ENCODE assay signal across 29 mouse cellular contexts in genomic region chr17:32034322-32034721, GRCm38 (mm10). TPM values are rescaled to one million over a fixed set of nuclear protein-coding genes. Genes with fewer than 3 reads are reported as not detected.
A peak's percentile ranks its signal among the peaks of the same experiment; 100 is the strongest.
DNase-seq lines count a peak whose midpoint lies in the region; ATAC-seq and TF ChIP-seq lines count a peak whose summit lies in the region.
"Had no signal": no experiment of that assay in that cellular context is flagged by ENCODE, and none has a peak within 500 bp of the region (broad histone marks: within the 10 kb centered on the region; RNA-seq: fewer than 3 reads in every experiment).

No protein-coding gene starts in this region.

- H3K4me1 ChIP-seq in midbrain, embryonic 10.5 days = peaks cover 28% of the 10 kb centered on the region
- H3K4me1 ChIP-seq in midbrain, embryonic 14.5 days (ENCODE audit: control insufficient read depth, insufficient read depth, low read length) = peaks cover 12% of the 10 kb centered on the region
- H3K4me1 ChIP-seq in testis, adult 2 months (ENCODE audit: control insufficient read depth, insufficient read depth, low read length) = peaks cover 17% of the 10 kb centered on the region

- H3K4me2 ChIP-seq in midbrain, embryonic 14.5 days (ENCODE audit: low read length) = no peak overlapping the region
- H3K4me2 ChIP-seq: embryonic facial prominence, embryonic 12.5 days; embryonic facial prominence, embryonic 15.5 days; forebrain, embryonic 15.5 days; heart, embryonic 12.5 days; heart, embryonic 15.5 days; hindbrain, embryonic 13.5 days; intestine, embryonic 15.5 days had no signal

- no peak overlapping the region for H3K4me3 ChIP-seq in midbrain, embryonic 10.5 days
- no peak overlapping the region for H3K4me3 ChIP-seq in midbrain, embryonic 14.5 days (replicated peaks; ENCODE audit: low read depth, low read length)
- H3K4me3 ChIP-seq in testis, adult 2 months (ENCODE audit: control insufficient read depth, low read depth, low read length) = peak overlapping the region; percentile 82
- H3K4me3 ChIP-seq: embryonic facial prominence, embryonic 12.5 days; embryonic facial prominence, embryonic 15.5 days; forebrain, embryonic 15.5 days; heart, embryonic 12.5 days; heart, embryonic 15.5 days; hindbrain, embryonic 10.5 days; hindbrain, embryonic 13.5 days; intestine, embryonic 15.5 days had no signal

- TF ChIP-seq CTCF in testis, adult 2 months (IDR thresholded peaks at IDR 0.05; ENCODE audit: control insufficient read depth, insufficient read depth, insufficient replicate concordance, low read depth, low read length) = no peak

- peaks cover 9% of the 10 kb centered on the region for H3K36me3 ChIP-seq in midbrain, embryonic 10.5 days
- no peaks in the 10 kb centered on the region for H3K36me3 ChIP-seq in midbrain, embryonic 14.5 days (ENCODE audit: control insufficient read depth, insufficient read depth, low read length)
- no peaks in the 10 kb centered on the region; the same call in 1 of the 2 replicates for H3K36me3 ChIP-seq in testis, adult 2 months (ENCODE audit: control insufficient read depth, insufficient read depth, low read length)
- H3K36me3 ChIP-seq: embryonic facial prominence, embryonic 12.5 days; forebrain, embryonic 15.5 days; heart, embryonic 12.5 days; heart, embryonic 15.5 days; hindbrain, embryonic 13.5 days; intestine, embryonic 15.5 days had no signal

- DNase-seq in midbrain, embryonic 10.5 days (ENCODE audit: low spot score) = no peak
- no peak for DNase-seq in midbrain, embryonic 14.5 days
- peak; percentile 96 for DNase-seq in R1 (ENCODE audit: low read depth, low spot score)
- no peak for DNase-seq in frontal cortex, postnatal 10 days (ENCODE audit: low spot score in 2 of 2)
- DNase-seq in embryo, embryonic 10.5 days (ENCODE audit: low spot score) = no peak
- DNase-seq in embryo, embryonic 10 days (ENCODE audit: low spot score) = no peak
- DNase-seq in cerebellum, adult 8-10 months = no peak
- DNase-seq: adrenal gland, postnatal 10 days; adrenal gland, postnatal 36 days; cerebellum, adult 18-20 months; cerebellum, adult 9-11 months; cerebellum, postnatal 25 days; gastrocnemius, postnatal 25 days; heart, adult 18-20 months; heart, postnatal 10 days; heart, postnatal 36 days; kidney, adult 11 months had no signal

- H3K9ac ChIP-seq in midbrain, embryonic 14.5 days (replicated peaks; ENCODE audit: low read length) = no peak overlapping the region
- H3K9ac ChIP-seq: embryonic facial prominence, embryonic 12.5 days; embryonic facial prominence, embryonic 15.5 days; forebrain, embryonic 15.5 days; heart, embryonic 12.5 days; heart, embryonic 15.5 days; hindbrain, embryonic 13.5 days; intestine, embryonic 15.5 days had no signal

- 0 out of 2 replicates have a peak overlapping the region, but pooled peaks have one; percentile 13 for H3K27ac ChIP-seq in midbrain, embryonic 10.5 days (replicated peaks)
- H3K27ac ChIP-seq in midbrain, embryonic 14.5 days (replicated peaks; ENCODE audit: low read depth, low read length) = no peak overlapping the region
- peak overlapping the region; percentile 64 for H3K27ac ChIP-seq in testis, adult 2 months (ENCODE audit: control insufficient read depth, insufficient read depth, low read depth, low read length)
- H3K27ac ChIP-seq: embryonic facial prominence, embryonic 12.5 days; embryonic facial prominence, embryonic 15.5 days; forebrain, embryonic 15.5 days; heart, embryonic 15.5 days; hindbrain, embryonic 10.5 days; hindbrain, embryonic 13.5 days; intestine, embryonic 15.5 days had no signal

- 89% methylated on average over 23 of the region's 23 CpGs for WGBS in midbrain, embryonic 10.5 days
- 92% methylated on average over 23 of the region's 23 CpGs for WGBS in midbrain, embryonic 14.5 days

- ATAC-seq in midbrain, embryonic 14.5 days (ENCODE audit: low FRiP score, low TSS enrichment) = no peak
- ATAC-seq: forebrain, embryonic 15.5 days; hindbrain, embryonic 16.5 days; intestine, embryonic 15.5 days; Patski had no signal

- TF ChIP-seq POLR2A in testis, adult 2 months (IDR thresholded peaks at IDR 0.05; ENCODE audit: control insufficient read depth, low read depth, low read length) = peak; percentile 69; the same call in 1 of the 2 replicates

- H3K27me3 ChIP-seq in midbrain, embryonic 10.5 days (ENCODE audit: low read depth, poor library complexity, severe bottlenecking) = no peaks in the 10 kb centered on the region
- H3K27me3 ChIP-seq in midbrain, embryonic 14.5 days (ENCODE audit: control insufficient read depth, insufficient read depth, low read length) = no peaks in the 10 kb centered on the region
- no peaks in the 10 kb centered on the region for H3K27me3 ChIP-seq in testis, adult 2 months (ENCODE audit: control insufficient read depth, insufficient read depth, low read length)
- H3K27me3 ChIP-seq: embryonic facial prominence, embryonic 12.5 days; embryonic facial prominence, embryonic 15.5 days; forebrain, embryonic 15.5 days; heart, embryonic 12.5 days; heart, embryonic 15.5 days; intestine, embryonic 15.5 days; Patski had no signal

- H3K9me3 ChIP-seq in midbrain, embryonic 10.5 days (replicated peaks) = no peaks in the 10 kb centered on the region
- H3K9me3 ChIP-seq in midbrain, embryonic 14.5 days (ENCODE audit: control insufficient read depth, low read length) = no peaks in the 10 kb centered on the region
- H3K9me3 ChIP-seq: embryonic facial prominence, embryonic 12.5 days; embryonic facial prominence, embryonic 15.5 days; forebrain, embryonic 15.5 days; G1E; heart, embryonic 12.5 days; heart, embryonic 15.5 days; hindbrain, embryonic 10.5 days; hindbrain, embryonic 13.5 days; intestine, embryonic 15.5 days had no signal

RNA-seq across cellular contexts. Expression of gene Rrp1b, which starts 1.6 kb away (rescaled TPM):
- polyA plus RNA-seq in midbrain, embryonic 10.5 days (2016; fragmentation: Nextera tagmentation; extraction: Ambion mirVana) = 86.1 and 102 TPM in 2 replicates
- 35.3 and 38.8 TPM in 2 replicates for polyA plus RNA-seq in midbrain, embryonic 14.5 days (2014; fragmentation: Nextera tagmentation; extraction: Ambion mirVana)
- polyA plus RNA-seq in testis, adult 2 months (2012; rRNA removed) = 6.7 and 7.2 TPM in 2 replicates

RNA-seq across cellular contexts. Expression of gene Hsf2bp, which starts 1.8 kb away (rescaled TPM):
- polyA plus RNA-seq in midbrain, embryonic 10.5 days (2016; fragmentation: Nextera tagmentation; extraction: Ambion mirVana) = 0.47 and 0.68 TPM in 2 replicates
- 0.43 and 0.47 TPM in 2 replicates for polyA plus RNA-seq in midbrain, embryonic 14.5 days (2014; fragmentation: Nextera tagmentation; extraction: Ambion mirVana)
- 32.3 and 34.3 TPM in 2 replicates for polyA plus RNA-seq in testis, adult 2 months (2012; rRNA removed)
- polyA plus RNA-seq: G1E had no signal

Comparison
In these comparisons a context has a peak if more than half of its experiments do, and no peak if none do; other contexts are left out.
1. RNA of gene Hsf2bp, which starts 1.8 kb away (polyA plus RNA-seq): 32.3 to 34.3 TPM in testis, adult 2 months; 0.47 to 0.68 TPM in midbrain, embryonic 10.5 days and 0.43 to 0.47 TPM in midbrain, embryonic 14.5 days; every median in the first group is over 10 times any median in the second.